Mouse (Mus musculus) liver, adult (tissue): Measurements from ENCODE around the gene Tmprss6.

Source experiments
- GATA4 ChIP-seq: IDR thresholded peaks from 2 replicates; pipeline ENCODE4 v1.6.1; 2014; ENCODE audit warnings: mild to moderate bottlenecking, low read length; ENCODE audit not compliant: insufficient replicate concordance

Tmprss6 gene

DNA sequence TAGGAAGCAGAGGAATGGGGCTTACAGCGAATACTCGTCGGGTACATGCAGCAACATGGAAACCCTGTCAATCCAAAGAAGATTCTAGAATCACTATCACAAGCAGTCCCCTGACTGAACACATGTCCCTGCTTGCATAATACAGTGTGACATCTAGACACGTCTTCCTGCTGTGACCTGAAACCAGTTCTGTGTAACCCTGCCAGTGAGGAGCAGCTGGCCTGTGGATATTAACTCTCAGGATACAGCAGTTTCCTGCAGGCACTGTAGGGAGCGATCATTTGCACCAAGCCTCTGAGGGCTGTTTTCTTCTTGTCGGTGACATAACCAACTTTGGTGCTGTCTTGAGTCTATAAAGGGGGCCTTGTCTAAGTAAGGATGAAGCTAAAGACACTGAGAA lies 67.1 kb downstream of the Tmprss6 start:
- TF ChIP-seq GATA4: no peak

DNA sequence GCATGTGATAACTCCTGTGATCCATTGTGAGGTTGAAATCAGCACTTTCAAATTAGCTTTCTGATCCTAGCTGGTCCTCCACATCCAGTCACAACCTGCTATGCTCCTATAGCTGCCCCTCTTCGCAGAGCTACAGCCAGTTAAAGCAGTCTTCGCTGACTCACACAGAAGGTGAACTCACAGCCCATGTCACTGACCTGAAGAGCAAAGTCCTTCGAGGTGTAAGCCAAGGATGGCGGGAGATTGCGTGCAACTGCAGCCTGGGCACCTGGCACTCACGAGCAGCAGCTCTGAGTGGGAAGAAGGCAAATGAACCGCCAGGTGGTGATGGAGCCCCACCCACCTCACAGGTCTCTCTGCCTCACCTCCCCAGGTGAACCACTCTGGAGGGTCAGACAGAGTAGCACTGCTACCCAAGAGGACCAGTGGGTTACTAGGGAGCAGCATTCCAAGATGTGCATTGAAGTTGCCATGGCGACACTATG lies 72.9 kb downstream of the Tmprss6 start, which contains the start of gene Tex33:
Tex33 (minus strand) TSS at position 435 of the 485 bp plus-strand sequence.
- no peak for TF ChIP-seq GATA4

DNA sequence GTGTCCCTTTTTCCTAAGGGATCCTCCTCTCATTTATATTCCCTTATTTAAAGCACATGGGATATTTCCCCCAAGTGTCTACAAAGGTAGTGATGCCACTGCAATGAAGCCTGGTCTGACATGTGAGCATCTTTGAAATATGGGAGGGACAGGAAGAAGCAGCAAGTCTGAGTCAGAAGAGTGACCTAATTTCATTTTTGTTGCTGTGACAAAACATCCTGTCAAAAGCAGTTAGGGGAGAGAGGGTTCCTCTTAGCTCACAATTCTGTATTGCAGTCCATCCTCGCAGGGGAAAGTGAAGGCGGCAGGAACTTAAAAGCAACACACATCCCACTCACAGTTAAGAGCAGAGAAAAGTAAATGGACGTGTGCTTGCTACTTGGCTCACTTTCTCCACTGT lies 77.6 kb downstream of the Tmprss6 start:
- TF ChIP-seq GATA4: no peak
